Mouse (Mus musculus) spleen, postnatal 14 days (tissue): ENCODE measurements around the gene Srd5a2.
"Not testable (repeated sequence)": the region's sequence is repeated elsewhere in the genome, so short reads cannot be mapped to it uniquely, and the experiment has no call there.

ENCODE experiments used
- DNase-seq, 2 experiments: peaks; one replicate each; pipeline ENCODE4 v3.0.0; 2021 to 2022; ENCODE audit warnings: low spot score in 2 of 2

Srd5a2 gene

DNA sequence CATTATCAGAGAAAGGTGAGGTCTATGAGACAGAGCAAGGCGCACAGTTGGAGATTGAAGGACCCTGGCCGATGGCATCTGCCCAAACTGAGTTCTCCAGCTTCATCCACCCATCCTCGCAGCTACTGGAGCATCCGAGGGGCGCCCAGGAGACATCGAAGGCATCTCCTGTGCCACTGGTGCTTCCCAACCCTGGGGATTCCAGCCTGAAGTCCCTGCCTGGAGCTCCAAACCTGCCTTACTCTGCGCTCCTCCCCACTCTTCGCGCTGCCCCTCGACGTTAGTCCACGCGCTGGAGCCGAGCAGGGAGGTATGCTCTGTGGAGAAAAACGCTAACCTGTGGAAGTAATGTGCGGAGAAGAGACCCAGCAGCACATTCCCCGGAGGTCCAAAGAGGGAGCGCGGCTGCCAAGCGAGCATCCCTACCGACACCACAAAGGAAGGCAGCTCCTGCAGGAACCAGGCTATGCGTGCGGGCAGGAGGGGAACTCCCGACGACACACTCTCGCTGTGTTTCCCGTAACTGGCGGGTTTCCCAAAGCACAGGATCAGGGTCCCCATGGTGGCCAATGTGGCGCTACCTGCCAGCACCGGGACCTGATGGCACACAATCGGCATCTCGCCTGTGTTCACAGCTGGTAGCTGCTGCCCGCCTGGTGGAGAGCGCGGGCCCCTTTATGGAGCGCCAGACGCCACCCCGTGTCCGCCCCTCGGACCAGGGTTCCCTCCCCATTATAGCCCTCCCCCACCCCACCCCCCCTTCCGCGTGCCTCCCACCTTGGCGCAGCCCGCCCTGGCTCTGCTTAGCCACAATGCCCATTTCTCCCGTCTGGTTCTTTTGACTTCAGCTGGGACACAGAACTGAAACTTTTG is at the start of gene Srd5a2:
Srd5a2 (minus strand) TSS at position 707 of the 873 bp plus-strand sequence.
- DNase-seq: no peak

DNA sequence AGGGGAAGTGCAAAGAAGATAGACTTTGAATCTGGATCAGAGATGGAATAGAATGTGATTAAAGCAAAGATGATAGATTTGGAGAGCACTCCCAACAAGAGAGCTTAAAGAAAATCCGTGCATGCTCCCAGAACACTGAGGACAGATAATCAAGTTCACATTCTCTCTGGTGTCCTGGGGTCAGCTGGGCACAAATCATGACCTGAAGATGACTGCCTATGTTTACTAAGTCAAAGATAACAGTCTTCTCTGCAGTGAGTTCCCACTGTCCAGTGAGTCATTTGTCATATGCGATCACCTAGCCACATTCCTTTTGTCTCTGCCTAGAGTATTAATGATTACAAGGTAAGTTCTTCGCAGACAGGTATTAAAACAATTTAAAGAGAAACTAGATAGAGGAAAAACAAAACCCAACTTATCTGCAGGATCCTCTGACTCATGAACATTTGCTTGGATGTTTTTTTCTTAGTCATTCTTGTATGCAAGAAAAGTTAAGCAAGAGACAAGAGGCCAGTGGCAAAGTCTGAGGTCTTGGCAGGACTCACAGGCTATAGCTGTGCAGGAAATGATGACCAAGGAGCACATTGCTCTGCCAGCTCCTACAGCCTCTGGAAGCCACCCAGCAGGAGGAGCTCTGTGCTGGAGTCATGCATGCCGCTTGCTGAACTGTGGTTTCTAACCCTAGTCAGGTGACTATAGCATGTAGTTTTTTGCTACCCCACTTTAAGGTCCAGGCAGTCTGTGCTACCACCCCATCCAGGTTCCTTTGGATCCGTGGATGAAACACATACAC is 41.4 kb upstream of the Srd5a2 start:
- DNase-seq: no peak

DNA sequence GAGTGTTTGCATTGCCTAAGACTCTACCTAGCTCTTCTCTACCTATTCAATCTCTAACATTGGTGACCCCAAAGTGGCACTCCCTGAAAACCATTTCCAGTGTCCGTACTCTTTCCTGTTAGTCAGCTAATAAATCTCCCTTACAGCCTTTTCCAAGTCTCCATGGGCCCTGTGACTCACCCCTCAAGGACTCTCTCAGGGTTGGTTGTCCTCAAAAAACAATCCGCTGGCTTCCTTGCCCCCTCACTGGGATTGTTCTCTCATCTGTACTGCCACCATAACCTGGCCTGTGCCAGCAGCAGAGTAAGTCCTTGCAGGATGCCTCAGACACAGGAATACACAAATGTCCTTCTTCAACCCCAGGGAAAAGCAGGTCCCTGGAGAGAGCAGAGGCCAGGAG is 40.3 kb upstream of the Srd5a2 start:
- no peak for DNase-seq

DNA sequence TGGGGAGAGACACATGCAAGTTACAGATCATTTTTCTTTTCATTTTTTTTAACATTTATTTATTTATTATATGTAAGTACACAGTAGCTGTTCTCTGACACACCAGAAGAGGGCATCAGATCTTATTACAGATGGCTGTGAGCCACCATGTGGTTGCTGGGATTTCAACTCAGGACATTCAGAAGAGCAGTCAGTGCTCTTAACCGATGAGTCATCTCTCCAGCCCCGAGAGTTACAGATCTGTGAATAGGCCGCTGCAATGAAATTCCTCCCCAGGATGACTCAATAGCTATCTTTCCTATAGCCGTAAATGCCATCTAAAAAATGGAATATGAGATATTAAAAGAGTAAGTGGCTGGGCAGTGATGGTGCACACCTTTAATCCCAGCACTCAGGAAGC is 35.7 kb upstream of the Srd5a2 start:
- no peak for DNase-seq

DNA sequence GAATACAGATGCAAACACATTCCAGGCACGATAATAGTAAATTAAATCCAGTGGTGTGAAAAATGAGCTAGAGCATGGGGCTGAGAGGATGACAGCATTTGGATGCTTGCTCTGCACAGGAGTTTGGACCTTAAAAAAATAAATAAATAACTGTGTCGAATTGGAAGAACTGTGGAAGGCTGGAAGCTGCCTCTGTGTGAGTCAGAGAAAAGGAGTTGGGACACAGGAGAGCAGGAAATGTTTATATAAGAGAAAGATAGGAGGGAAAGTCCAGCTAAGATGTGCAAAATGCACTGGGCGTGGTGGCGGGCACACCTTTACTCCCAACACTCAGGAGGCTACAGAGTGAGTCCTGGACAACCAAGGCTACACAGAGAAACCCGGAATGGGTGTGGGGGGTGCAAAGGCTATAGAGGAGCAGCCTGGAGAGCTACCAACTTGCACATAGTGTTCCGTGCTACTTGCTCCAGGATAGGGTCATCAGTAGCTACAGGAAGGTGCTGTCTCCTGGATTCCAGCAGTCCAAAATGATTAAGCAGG is 32.4 kb upstream of the Srd5a2 start:
- no peak for DNase-seq

DNA sequence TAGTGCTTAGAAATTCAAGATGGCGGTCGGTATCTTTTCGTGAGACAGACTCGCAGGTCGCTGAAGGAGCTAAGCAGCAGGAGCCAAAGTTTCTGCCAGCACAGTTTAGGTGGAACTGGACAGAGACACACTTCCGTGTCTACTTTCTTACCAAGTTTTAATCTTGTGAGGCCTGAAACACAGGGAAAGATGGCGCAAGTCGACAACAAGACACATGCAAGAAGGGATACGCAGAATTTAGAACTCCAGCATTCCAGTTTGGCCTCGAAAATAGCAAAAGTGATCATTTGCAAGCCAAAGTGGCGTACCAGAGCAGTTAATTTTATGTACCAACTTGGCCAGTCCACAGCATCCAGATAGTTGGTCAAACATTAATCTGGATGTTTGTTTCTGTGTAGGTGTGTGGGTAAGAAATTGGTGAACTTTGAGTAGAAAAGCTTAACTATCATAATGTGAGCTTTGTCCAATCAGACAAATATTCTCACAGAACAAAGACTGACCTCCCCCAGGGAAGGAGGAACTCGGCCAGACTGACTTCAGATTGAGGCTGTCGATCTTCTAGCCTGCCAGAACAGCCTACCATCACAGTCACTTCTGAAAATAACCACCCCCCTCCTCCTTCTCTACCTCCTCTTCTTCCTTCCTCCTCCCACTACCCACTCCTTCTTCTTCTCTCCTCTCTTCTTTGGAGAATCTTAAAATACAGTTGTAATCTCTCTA is 31.2 kb upstream of the Srd5a2 start:
- no peak for DNase-seq

DNA sequence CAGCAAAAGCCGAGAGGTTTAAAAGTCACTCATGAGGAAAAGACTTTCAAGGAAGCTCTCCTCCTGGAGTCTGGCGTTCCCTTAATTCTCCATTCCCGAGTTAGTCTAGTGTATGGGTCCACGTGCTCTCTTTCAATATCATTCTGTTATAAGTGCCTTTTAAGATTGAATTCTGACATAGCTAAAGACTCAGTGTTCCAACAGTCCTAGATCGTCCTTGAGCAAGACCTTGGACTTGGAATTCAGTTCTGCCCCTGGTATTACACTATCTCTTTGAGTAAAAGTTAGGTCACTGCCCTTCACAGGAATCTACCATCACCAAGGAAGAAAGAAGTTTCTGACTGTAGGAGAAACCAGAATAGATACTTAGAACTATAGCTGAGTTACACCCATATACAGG is 25.4 kb upstream of the Srd5a2 start:
- DNase-seq: not testable (repeated sequence)

DNA sequence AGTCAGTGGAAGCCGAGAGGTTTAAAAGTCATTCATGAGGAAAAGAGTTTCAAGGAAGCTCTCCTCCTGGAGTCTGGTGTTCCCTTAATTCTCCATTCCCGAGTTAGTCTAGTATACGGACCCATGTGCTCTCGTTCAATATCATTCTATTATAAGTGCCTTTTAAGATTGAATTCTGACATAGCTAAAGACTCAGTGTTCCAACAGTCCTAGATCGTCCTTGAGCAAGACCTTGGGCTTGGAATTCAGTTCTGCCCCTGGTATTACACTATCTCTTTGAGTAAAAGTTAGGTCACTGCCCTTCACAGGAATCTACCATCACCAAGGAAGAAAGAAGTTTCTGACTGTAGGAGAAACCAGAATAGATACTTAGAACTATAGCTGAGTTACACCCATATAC is 15.0 kb upstream of the Srd5a2 start:
- DNase-seq: not testable (repeated sequence)

DNA sequence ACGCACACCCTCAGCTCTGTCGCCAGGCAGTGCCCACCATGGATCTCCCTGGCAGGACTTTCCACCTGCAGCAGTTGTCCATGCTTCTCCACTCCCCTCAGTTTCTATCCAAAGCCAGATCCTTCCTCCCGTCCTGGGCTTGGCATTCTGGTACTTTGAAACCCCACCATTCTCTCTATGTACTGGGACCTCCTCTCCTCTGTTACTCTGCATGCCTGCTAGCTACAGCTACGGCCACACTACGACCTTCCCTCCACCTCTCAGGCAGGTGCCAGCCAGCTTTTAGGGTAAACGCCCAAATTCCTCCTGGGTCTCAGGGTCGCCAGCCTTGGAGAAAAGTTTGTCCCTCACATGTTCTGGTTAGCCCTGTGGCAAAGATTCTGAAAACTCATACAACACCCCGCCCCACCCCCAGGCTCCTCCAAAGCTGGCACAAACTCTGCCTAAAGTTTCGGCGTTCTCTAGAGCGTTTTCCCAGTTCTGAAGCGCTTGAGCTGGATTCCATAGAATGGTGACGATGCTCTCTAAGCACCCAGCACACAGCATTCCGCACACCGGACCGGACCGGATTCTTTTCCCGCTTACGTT is 607 bp upstream of the Srd5a2 start:
- no peak for DNase-seq

DNA sequence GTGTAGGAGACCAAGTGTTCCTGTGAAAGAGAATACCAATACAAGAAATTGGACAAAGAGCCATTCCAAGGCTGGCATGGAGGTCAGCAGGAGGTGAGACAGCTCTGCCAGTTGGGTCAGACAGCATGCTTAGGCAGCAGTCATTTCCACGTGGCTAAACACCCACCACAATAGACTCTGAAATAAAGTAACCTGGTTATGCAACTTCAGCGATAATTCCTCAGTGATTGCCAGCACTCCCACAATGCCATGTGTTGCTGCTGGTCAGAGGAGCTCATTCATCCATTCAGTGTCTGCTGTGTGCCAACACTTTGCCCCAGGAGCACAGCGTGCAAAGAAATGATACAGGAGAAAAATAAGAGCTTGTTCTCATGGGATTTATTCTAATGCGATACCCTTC is 4.0 kb downstream of the Srd5a2 start:
- no peak for DNase-seq

DNA sequence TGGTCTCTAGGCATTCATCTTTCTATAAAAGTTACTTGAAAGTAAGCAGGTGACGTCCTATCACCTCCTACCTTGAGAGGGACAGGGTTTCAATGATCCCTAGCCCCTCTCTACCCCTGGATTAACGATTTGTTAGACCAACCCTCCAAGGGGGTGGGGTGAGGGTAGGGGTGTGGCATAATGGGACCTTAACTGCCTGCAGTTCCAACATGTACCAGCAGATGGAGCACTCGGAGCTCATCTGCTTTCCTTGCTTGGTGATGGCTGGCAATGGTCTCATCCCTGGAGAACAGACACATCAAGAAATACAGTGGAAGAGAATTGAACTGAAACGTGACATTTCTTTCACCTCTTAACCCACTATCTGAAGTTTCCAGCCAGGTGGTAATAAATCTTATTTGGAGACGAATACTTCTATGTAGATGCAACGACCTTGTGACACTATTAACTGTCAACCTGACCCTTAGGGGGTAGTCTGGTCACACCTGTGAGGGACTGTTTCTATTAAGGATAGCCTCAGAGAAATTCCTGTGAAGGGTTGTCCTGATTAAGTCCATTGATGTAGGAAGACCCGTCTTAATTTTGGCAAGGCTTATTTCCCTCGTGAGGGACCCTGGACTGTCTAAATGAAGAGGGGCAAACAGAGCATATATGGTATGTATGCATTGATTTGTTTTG is 27.1 kb downstream of the Srd5a2 start:
- DNase-seq: peak; percentile 33 to 67

DNA sequence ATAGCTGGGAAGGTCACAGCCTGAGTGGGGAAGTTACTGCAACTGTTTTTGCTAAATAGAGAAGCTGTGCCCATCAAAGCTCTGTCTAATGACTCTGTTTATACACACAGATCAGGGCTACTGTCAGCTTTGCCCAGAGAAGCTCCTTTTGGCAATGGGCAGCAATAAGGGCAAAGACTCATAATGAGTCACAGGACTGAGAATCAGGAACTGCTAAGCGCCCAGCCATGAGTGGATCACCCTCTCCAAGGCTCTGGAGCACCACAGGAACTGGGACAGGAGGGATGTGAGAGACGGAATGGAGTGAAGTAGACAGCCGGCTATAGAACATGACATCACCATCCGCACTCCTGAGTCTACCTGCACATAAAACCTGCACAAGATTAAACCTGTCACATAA is 29.4 kb downstream of the Srd5a2 start:
- no peak for DNase-seq

DNA sequence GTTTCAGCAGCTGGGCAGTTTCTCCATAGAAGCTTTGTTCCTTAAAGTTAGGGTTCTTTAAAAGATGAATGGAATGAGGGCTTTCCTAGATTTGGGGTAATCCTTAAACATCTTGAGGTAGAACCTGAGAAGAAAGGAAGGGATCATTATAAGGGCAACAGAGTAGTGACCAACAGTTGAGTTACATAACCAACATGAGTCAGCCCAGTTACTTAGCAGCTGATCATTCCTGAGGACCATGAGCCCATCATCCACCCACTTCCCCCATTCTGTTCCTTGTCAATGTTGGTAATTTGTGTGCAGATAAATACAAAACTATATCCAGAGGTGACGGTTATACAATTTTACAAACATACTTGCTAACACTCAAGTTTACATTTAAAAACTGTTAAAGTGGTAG is 30.1 kb downstream of the Srd5a2 start:
- no peak for DNase-seq

DNA sequence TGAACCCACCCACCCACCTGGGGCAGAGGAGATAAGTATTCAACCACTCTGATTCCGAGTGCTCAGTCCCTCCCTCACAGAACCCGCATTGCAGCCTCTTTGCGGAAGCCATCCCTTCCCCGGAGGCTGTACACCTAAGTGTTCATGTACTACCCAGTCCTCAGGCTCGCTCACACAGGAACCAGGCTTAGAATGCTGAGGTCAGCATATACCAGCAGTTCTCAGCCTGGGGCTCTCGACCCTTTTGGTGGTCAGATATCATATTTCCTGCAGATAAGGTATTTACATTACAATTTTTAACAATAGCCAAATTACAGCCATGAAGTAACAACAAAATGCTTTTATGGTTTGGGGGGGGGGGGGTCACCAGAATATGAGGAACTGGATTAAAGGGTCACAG is 32.6 kb downstream of the Srd5a2 start:
- no peak for DNase-seq

DNA sequence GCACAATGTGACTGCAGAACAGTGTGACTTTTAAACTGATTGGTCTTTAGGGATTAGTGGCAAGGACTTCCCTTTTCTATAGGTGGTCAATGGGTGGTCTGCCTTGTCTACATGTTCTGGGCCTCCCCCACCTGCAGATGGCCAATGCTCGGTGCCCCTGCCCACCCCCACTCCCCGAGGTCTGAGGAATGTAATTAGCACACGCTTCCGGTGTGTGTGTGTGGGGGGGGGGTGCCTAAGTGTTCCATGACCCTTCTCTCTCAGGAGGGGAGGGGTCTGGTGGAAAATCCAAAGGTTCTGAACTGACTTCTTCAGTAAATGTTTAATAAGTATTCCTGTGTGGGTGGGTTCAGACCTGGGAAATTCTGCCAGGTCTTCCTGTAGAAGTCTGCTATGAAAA is 39.0 kb downstream of the Srd5a2 start:
- no peak for DNase-seq

DNA sequence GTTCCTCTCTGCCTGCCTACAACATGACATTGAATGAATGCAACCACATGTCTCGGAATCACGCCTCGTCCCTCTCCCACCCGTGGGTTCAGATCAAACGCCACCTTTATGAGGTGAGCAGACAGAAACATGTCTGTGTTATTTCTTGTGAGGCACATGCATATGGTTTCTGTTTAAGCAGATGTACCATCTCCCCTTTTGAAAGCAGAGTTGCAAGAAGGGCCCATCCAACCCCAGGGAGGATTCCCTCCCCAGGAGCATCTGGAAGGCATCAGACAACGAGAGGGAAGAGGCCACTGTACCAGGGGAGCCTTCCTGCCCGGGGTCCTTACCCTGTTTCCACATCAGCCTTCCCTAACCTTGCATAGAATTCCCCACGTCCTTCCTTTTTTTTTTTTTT is 40.7 kb downstream of the Srd5a2 start:
- no peak for DNase-seq

DNA sequence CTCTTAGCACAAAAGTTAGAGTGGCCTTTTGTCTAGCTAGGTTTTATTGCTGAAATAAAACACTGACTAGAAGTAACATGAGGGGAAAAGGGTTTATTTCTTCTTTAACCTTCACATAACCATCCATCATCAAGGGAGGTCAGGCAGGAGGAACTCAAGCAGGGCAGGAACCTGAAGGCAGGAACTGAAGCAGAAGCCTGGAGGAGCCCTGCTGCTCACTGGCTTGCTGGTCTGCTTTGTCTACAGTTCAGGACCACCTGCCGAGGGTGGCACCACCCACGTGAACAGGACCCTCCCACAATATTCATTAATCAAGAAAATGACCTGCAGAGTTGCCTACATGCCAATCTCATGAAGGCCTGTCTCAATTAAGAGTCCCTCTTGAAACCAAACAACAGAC is 45.3 kb downstream of the Srd5a2 start:
- DNase-seq: no peak

DNA sequence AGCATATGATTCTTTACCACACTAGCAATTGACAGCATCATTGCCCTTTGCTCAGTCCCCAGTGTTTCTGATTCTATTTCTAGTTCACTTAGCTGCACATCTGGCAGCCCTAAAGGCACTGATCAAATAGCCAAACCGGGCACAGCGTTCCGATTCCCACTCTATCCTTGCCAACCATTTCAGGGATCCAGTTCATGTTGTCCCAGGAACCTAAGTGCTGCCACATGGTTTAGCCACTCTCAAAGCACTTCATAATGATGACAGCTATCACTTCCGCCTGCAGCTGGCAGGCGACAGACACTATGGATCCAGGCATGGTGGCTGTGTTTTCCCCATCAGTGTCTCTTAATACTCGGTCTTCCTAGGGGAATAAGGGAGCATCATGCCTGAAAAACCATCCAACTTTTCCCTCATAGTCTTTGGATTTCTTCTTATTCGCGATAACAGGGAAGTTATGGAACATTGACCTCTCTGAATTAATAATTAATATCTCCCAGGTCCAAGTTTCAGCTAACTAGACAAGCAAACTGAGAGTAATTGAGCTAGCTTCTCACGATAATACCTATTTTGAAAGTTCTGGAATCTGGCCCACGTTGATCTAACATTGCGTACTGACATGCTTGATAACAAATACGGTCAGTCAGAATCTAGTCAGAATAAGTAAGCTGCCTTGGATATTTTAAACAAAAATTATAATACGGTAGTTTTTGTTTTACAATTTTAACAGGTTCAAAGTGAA is 51.6 kb downstream of the Srd5a2 start:
- DNase-seq: no peak

DNA sequence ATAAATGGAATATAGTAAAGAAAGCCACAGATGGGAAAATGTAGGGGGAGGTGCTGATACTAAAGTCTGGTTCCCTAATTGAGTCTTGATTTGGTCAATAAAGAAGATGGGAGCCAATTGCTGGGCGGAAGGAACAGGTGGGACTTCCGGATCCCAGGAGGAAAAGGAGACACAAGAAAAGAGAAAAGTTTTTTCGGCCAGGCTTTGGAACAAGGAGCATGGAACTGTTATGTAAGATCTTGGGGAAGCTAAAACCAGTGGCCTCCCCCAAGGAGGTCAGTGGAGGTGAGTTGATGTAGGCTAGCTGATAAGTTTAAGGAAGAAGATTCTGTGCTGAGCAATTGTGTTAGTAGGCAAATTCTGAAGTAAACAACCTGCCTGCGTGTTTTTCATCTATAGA is 56.5 kb downstream of the Srd5a2 start:
- no peak for DNase-seq

DNA sequence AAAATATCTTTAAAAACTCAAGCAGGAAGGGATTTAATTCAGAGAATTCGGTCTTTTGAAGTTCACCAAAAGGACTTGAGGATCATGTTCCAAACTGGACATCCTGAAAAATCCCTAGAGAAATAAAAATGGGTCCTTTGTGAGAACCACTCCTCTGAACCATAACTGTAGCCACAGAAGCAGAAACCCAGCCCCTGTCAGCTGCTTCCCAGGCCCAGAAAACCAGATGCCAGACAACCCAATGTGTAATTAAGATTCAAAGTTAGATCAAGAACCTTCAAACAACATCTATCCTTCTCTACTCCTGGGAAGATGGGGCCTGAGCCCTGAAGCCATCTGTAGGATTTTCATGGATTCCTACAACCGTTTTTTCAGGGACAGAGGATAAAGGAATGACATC is 61.1 kb downstream of the Srd5a2 start:
- no peak for DNase-seq

DNA sequence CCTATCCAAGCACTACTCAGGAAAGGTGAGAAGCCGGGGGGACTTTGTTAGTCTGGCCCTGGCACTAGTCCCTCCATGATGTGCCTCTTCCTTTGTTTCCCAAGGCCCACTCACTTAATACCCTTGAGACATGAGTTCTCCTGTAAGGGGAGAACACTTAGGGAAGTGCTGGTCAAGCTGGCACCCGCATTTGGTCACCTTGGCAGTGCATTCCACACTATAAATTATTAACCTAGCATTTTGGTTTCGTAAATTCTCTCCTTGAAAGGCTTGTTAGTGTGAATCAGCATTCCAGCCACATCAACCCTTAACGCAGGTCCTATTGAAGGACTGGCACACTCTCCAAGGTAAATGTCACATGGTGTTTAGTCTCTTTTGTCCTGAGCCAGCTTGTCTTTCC is 61.8 kb downstream of the Srd5a2 start:
- DNase-seq: no peak
